Mouse (Mus musculus): ENCODE results near the gene Cdipt. TPM values are rescaled to one million over a fixed set of nuclear protein-coding genes. Genes with fewer than 3 reads are reported as not detected.

Gene Cdipt
- polyA plus RNA-seq, 1 experiment from 2014 or later = 108 TPM

DNA sequence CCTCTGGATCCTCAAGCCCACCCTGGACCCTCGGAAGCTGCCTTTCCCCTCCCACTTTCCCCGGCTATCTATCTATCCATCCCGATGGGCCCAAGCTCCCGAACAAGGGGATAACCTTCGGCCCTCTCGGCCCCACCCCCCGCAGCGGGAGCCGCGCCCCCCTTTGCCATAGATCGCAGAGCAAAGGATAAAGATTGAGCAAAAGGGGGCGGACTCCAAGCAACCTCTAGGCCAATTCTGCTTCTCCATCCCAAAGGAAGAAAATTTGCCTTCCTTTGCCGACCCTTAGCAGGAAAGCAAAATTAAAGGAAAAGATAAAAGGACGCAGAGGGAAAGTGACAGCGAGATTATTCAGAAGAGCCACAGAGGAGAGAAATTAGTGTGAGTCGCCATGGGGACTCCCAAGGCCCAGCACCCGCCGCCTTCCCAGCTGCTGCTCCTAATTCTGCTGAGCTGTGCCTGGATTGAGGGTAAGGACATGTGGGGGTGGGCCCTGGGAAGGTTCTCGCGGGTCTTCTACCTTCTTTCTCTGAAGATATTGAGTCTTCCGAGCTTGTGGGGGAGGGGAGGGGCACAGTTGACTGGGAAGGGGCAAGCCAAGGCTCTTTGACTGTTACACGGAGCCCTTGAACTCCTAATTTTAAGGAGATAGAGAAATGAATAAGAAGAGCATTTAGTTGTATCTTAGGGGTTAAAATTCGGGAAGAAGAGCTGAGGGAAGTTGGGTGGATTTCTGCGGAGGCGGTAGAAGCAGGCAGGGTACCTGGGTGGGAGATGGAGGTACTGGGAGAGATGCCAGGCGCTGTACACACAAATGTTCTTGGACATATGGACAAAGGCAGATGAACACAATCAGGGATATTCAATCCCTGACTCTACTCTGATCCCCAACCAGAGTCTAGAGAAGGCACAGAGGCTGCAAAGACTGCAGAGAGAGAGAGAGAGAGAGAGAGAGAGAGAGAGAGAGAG, 24.8 kb upstream of the Cdipt start:
- 3% methylated on average over 26 of the region's 26 CpGs for WGBS

DNA sequence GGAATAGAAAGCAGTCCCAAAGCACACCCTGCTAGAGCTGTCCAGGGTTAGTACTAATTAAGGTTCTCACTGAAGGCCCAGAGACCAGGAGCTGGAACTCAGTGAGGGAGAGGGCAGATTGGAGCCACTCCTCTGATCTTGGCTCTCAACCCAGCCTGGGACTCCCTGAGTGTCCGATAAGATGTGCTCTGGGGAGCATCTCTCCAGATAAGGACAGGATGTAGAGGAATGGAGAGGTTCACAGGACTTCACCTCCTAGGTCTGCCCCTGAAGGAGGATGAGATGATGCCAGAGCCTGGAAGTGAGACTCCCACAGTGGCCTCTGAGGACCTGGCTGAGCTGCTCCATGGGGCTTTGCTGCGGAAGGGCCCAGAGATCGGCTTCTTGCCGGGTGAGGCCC, 24.0 kb upstream of the Cdipt start:
- Histone ChIP-seq H3K27me3 (peaks cover 22% of the 10 kb centered on the region), H3K36me3 (peaks cover 16% of the 10 kb centered on the region), H3K4me2 (replicated peaks) (peak overlapping the region; percentile 98), H3K4me3 (replicated peaks) (peak overlapping the region; percentile 63), H3K9ac (replicated peaks) (peak overlapping the region; percentile 81), H3K27ac (0 out of 2 replicates have a peak overlapping the region, but pooled peaks have one; percentile 25), H3K9me3 (no peaks in the 10 kb centered on the region), H3K4me1 (replicated peaks) (peaks cover 67% of the 10 kb centered on the region)
- ATAC-seq = no peak
- WGBS = 22% methylated on average over 4 of the region's 4 CpGs

More for the DNA sequence above, 24.8 kb upstream of the Cdipt start:
- Histone ChIP-seq H3K4me2 (replicated peaks) (peak overlapping the region; percentile 98), H3K9ac (replicated peaks) (peak overlapping the region; percentile 81), H3K9me3 (no peaks in the 10 kb centered on the region), H3K36me3 (peaks cover 24% of the 10 kb centered on the region), H3K4me1 (replicated peaks) (peaks cover 72% of the 10 kb centered on the region), H3K4me3 (replicated peaks) (peak overlapping the region; percentile 63), H3K27me3 (peaks cover 22% of the 10 kb centered on the region), H3K27ac (peak overlapping the region; percentile 93)
- ATAC-seq = no peak

DNA sequence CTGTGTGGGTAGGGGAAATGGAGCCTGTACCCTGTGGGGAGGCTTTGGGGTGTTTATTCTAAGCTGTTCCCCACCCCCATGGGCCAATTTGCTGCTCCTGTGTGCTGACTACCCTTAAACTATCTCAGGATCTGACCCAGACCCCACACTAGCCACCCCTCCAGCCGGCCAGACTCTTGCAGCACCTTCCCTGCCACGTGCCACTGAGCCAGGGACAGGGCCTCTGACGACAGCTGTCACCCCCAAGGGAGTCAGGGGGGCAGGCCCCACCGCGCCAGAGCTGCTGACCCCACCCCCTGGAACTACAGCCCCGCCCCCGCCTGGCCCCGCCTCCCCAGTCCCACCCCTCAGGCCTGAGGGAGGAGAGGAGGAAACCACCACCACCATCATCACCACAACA, 23.1 kb upstream of the Cdipt start:
- Histone ChIP-seq H3K27ac (no peak overlapping the region), H3K4me2 (replicated peaks) (peak overlapping the region; percentile 98), H3K4me3 (replicated peaks) (peak overlapping the region; percentile 63), H3K9ac (replicated peaks) (peak overlapping the region; percentile 81), H3K9me3 (no peaks in the 10 kb centered on the region), H3K27me3 (peaks cover 22% of the 10 kb centered on the region), H3K4me1 (replicated peaks) (peaks cover 58% of the 10 kb centered on the region), H3K36me3 (peaks cover 26% of the 10 kb centered on the region)
- 0% methylated on average over 5 of the region's 8 CpGs for WGBS
- ATAC-seq = no peak

DNA sequence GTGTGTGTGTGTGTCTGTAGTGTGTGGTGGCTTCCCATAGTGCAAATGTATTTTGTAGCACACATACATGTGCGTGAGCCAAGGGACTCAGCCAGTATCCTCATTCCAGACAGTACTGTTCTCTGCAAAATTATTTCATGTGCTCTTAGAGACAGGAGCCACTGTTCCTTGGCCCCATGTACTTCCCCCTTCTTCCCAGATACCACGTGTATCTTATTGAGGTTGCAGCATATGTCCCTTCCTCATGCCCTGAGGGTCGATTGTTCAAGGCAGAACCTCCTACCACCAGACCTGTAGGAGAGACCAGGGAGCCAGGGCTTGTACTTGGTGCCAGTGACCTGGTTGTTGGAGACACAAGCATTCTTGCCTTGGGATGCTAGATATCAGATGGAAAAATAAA, 20.6 kb upstream of the Cdipt start:
- Histone ChIP-seq H3K4me1 (replicated peaks) (peaks cover 35% of the 10 kb centered on the region), H3K4me2 (replicated peaks) (no peak overlapping the region), H3K9ac (replicated peaks) (no peak overlapping the region), H3K4me3 (replicated peaks) (no peak overlapping the region), H3K27me3 (peaks cover 22% of the 10 kb centered on the region), H3K27ac (no peak overlapping the region), H3K36me3 (peaks cover 48% of the 10 kb centered on the region), H3K9me3 (no peaks in the 10 kb centered on the region)
- WGBS = 64% methylated on average over 3 of the region's 3 CpGs
- no peak for ATAC-seq

DNA sequence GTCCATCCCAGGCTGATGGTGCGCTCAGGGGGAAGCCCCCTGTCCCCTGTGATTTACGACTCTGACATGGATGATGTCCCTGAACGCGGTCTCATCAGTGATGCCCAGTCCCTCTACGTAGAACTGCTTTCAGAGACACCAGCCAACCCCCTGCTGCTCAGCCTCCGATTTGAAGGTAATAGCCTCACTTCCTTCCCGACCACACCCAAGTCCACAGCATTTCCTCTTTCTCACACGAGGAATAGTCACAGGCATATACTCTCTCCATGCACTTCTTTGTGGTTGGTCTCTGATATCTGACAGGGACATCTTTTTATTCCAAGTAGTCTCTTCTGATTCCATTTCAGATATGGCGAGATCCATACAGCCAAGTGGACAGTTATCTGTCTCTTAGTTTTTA, 15.9 kb upstream of the Cdipt start:
- no peak for ATAC-seq
- peaks cover 82% of the 10 kb centered on the region for H3K36me3 ChIP-seq
- no peaks in the 10 kb centered on the region for H3K4me1 ChIP-seq (replicated peaks)
- no peak overlapping the region for H3K4me3 ChIP-seq (replicated peaks)
- 76% methylated on average over 9 of the region's 9 CpGs for WGBS
- H3K9me3 ChIP-seq = no peaks in the 10 kb centered on the region
- H3K27me3 ChIP-seq = peaks cover 38% of the 10 kb centered on the region
- no peak overlapping the region for H3K27ac ChIP-seq
- no peak overlapping the region for H3K9ac ChIP-seq (replicated peaks)
- no peak overlapping the region for H3K4me2 ChIP-seq (replicated peaks)

DNA sequence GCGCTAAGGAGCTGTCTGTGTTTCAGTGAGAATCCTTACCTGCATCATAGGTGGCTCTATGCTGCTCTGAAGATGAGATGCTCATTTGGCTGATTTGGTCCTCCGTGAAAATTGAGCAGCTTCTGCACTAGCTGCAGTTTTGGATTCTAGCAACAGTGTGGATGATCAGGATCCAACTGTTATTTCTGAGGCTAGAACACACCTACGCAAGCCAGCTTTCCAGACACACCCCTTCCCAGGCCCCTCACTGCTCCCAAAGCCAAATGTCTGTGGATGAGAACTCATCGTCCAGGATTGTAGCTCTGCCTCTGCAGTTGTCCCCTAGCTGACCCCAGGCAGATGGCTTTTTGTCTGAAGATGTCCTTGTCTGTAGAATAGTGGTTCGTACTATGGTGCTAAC, 14.6 kb upstream of the Cdipt start:
- Histone ChIP-seq H3K27me3 (peaks cover 38% of the 10 kb centered on the region), H3K4me2 (replicated peaks) (no peak overlapping the region), H3K9ac (replicated peaks) (no peak overlapping the region), H3K4me1 (replicated peaks) (no peaks in the 10 kb centered on the region), H3K4me3 (replicated peaks) (no peak overlapping the region), H3K27ac (no peak overlapping the region), H3K36me3 (peaks cover 83% of the 10 kb centered on the region), H3K9me3 (no peaks in the 10 kb centered on the region)
- no peak for ATAC-seq
- WGBS = 88% methylated on average over 5 of the region's 5 CpGs

DNA sequence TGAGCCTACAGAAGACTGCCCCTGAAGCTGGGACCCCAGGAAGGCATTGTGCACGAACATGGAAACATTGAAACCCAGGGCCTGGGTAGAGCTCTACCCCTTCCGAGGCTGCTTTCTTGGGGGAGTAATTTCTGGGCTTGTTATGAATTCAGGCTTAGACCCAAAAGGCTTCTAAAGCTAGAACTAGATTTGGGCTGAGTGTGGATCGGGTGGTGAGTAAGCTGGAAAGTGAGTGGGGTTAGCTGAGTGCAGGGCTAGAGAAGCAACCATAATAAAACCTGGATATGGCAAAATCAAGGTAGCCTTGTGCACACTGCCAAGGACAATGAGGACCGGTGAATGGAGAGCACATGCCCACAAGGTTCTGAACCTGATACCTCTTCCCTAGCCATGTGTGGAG, 13.7 kb upstream of the Cdipt start:
- Histone ChIP-seq H3K9me3 (no peaks in the 10 kb centered on the region), H3K4me3 (replicated peaks) (no peak overlapping the region), H3K9ac (replicated peaks) (no peak overlapping the region), H3K27ac (no peak overlapping the region), H3K27me3 (peaks cover 38% of the 10 kb centered on the region), H3K4me1 (replicated peaks) (no peaks in the 10 kb centered on the region), H3K36me3 (peaks cover 87% of the 10 kb centered on the region), H3K4me2 (replicated peaks) (no peak overlapping the region)
- 88% methylated on average over 4 of the region's 4 CpGs for WGBS
- ATAC-seq = no peak

DNA sequence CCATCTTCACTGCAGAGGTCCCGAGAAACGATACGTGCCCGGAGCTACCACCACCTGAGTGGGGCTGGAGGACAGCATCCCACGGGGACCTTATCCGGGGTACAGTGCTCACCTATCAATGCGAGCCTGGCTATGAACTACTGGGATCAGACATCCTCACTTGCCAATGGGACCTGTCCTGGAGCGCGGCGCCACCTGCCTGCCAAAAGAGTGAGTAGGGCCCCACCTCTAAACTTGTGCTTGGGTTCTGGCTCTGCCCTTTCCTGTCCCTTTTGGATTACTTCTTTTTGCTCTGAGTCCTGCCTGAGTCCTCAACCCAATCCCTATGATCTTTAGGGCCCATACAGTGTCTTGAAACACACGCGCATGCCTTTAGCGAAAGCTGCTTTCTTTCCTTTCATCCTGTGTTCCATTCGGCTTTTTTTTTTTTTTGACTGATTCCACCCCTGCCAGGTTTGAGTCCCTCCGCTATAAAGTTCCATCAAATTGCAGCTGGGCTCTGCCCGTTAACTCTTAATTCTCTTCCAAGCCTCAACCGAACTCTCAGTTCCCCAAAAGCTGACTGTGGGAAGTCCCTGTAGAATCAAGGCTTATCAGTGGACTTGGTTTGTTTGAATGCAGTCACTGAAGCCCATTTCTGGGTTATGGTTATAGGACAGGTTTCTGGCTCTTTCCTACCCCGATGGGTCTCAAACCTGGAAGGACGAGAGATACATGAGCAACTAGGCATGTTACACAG, 12.0 kb upstream of the Cdipt start:
- Histone ChIP-seq H3K4me1 (replicated peaks) (no peaks in the 10 kb centered on the region), H3K36me3 (peaks cover 87% of the 10 kb centered on the region), H3K27ac (no peak overlapping the region), H3K9me3 (no peaks in the 10 kb centered on the region), H3K4me2 (replicated peaks) (no peak overlapping the region), H3K4me3 (replicated peaks) (no peak overlapping the region), H3K27me3 (peaks cover 38% of the 10 kb centered on the region), H3K9ac (replicated peaks) (no peak overlapping the region)
- ATAC-seq = no peak
- WGBS = 30% methylated on average over 19 of the region's 19 CpGs

DNA sequence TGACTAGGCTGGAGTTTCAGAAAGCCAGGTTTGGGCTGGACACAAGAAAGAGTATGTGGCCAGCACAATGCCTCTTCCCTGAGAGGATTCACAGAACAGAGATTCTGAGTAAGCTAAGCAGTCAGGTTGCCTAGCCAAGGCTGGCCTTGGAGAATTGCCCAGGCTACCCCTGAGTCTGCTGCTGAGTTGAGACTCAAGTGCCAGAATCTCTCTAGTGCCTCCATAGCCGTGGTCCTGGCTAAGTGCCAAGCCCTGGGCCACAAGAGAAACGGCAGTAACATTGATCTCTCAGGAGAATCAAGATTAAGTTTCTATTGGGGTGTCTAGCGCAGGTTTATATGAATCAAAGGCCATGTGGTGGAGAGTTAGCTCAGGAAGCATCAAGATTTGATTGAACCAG, 10.1 kb upstream of the Cdipt start:
- Histone ChIP-seq H3K4me1 (replicated peaks) (no peaks in the 10 kb centered on the region), H3K36me3 (peaks cover 88% of the 10 kb centered on the region), H3K4me3 (replicated peaks) (no peak overlapping the region), H3K27me3 (peaks cover 37% of the 10 kb centered on the region), H3K9ac (replicated peaks) (no peak overlapping the region), H3K9me3 (no peaks in the 10 kb centered on the region; the same call in 1 of the 2 replicates), H3K4me2 (replicated peaks) (no peak overlapping the region), H3K27ac (no peak overlapping the region)
- ATAC-seq = no peak
- 67% methylated on average over 3 of the region's 3 CpGs for WGBS

DNA sequence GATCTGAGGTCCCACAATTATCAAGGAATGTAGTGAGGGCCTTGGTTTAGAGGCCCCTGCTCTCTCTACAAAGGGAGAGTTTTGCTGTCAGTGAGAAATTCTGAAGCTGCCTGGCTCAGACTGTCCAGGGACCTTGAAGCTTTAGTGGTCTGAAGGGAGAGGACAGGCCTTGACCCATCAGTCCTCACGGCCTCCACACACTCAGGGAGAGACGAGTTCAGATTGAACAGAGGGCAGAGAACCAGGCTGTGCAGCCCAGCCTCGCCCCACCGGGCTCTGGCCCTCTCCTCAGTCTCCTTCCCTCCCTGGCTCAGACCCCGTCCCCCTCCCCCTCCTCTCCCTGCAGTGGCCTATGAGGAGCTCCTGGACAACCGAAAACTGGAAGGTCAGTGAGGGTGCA, 8.4 kb upstream of the Cdipt start:
- no peak overlapping the region for H3K4me2 ChIP-seq (replicated peaks)
- peaks cover 88% of the 10 kb centered on the region for H3K36me3 ChIP-seq
- H3K27ac ChIP-seq = no peak overlapping the region
- no peak overlapping the region for H3K4me3 ChIP-seq (replicated peaks)
- H3K27me3 ChIP-seq = peaks cover 20% of the 10 kb centered on the region
- WGBS = 62% methylated on average over 6 of the region's 6 CpGs
- H3K9me3 ChIP-seq = no peaks in the 10 kb centered on the region; the same call in 1 of the 2 replicates
- H3K4me1 ChIP-seq (replicated peaks) = no peaks in the 10 kb centered on the region
- ATAC-seq = no peak
- H3K9ac ChIP-seq (replicated peaks) = no peak overlapping the region

DNA sequence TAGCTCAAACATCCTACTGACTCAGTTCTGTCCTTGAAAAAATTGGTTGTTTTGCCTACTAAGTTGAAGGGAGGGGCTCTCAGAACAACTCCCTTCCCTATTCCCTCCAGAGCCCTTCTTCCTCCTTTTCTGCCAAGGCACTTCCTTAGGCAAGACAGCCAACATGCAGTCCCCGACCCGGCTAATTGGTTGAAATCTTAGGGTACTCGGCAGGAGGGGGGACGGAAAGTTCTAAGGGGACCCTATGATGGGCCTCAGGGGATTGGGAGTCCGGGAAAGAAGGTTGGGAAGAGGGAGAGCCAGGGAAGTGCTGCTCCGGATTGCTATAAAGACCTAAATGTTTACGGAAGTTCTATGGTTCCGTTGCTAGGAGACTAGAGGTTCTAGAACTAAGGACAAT, 221 bp upstream of the Cdipt start:
- no peaks in the 10 kb centered on the region for H3K9me3 ChIP-seq
- H3K36me3 ChIP-seq = peaks cover 44% of the 10 kb centered on the region
- H3K27ac ChIP-seq = no peak overlapping the region
- peak overlapping the region; percentile 93 for H3K4me2 ChIP-seq (replicated peaks)
- H3K4me1 ChIP-seq (replicated peaks) = peaks cover 17% of the 10 kb centered on the region
- no peak overlapping the region for H3K9ac ChIP-seq (replicated peaks)
- H3K4me3 ChIP-seq (replicated peaks) = peak overlapping the region; percentile 100; the same call in 1 of the 2 replicates
- H3K27me3 ChIP-seq = no peaks in the 10 kb centered on the region; the same call in 1 of the 2 replicates
- WGBS = 13% methylated on average over 8 of the region's 8 CpGs
- ATAC-seq = no peak; the same call in 1 of the 2 replicates
